Mouse (Mus musculus): Measurements from ENCODE around the gene Adamtsl4. TPM values are rescaled to one million over a fixed set of nuclear protein-coding genes. Genes with fewer than 3 reads are reported as not detected.
"Not testable (repeated sequence)": the region's sequence is repeated elsewhere in the genome, so short reads cannot be mapped to it uniquely, and the experiment has no call there.

The Adamtsl4 gene
- polyA plus RNA-seq, 1 experiment from 2014 or later, result 1.1 TPM

- no peak overlapping the region for H3K9ac ChIP-seq (replicated peaks; ENCODE audit: low read depth, low read length)
- H3K4me1 ChIP-seq (ENCODE audit: control insufficient read depth, insufficient read depth, low read length), result 0 out of 2 replicates have a peak, but pooled peaks cover 7% of the 10 kb centered on the region
- no peaks in the 10 kb centered on the region for H3K9me3 ChIP-seq (ENCODE audit: control insufficient read depth, low read length)
- H3K4me3 ChIP-seq (ENCODE audit: low read depth, low read length), result no peak overlapping the region
- peak; percentile 23; the same call in 1 of the 2 replicates for ATAC-seq (ENCODE audit: low read depth)
- H3K36me3 ChIP-seq (ENCODE audit: control insufficient read depth, insufficient read depth, low read length), result no peaks in the 10 kb centered on the region
- H3K4me2 ChIP-seq (ENCODE audit: low read depth, low read length), result no peak overlapping the region
- 10% methylated on average over 6 of the region's 6 CpGs for WGBS
- no peaks in the 10 kb centered on the region for H3K27me3 ChIP-seq (ENCODE audit: control insufficient read depth, insufficient read depth, low read length)
- peak overlapping the region; percentile 69 for H3K27ac ChIP-seq (ENCODE audit: low read depth, low read length)
Observed at GRCm38 (mm10) chr3:95674812-95675211, 12.9 kb downstream of the Adamtsl4 start.

GRCm38 (mm10) chr3:95674236-95674635 is 13.5 kb downstream of the Adamtsl4 start:
- Histone ChIP-seq H3K4me1 (ENCODE audit: control insufficient read depth, insufficient read depth, low read length) (0 out of 2 replicates have a peak, but pooled peaks cover 7% of the 10 kb centered on the region), H3K27me3 (ENCODE audit: control insufficient read depth, insufficient read depth, low read length) (no peaks in the 10 kb centered on the region), H3K27ac (ENCODE audit: low read depth, low read length) (peak overlapping the region; percentile 69), H3K9ac (replicated peaks; ENCODE audit: low read depth, low read length) (no peak overlapping the region), H3K4me3 (ENCODE audit: low read depth, low read length) (no peak overlapping the region), H3K4me2 (ENCODE audit: low read depth, low read length) (no peak overlapping the region), H3K36me3 (ENCODE audit: control insufficient read depth, insufficient read depth, low read length) (no peaks in the 10 kb centered on the region), H3K9me3 (ENCODE audit: control insufficient read depth, low read length) (no peaks in the 10 kb centered on the region)
- WGBS, result 36% methylated on average over 2 of the region's 2 CpGs
- no peak; the same call in 1 of the 2 replicates for ATAC-seq (ENCODE audit: low read depth)

- 29% methylated on average over 11 of the region's 11 CpGs for WGBS
- no peak overlapping the region for H3K4me3 ChIP-seq (ENCODE audit: low read depth, low read length)
- no peak; the same call in 1 of the 2 replicates for ATAC-seq (ENCODE audit: low read depth)
- H3K27me3 ChIP-seq (ENCODE audit: control insufficient read depth, insufficient read depth, low read length), result no peaks in the 10 kb centered on the region
- no peak overlapping the region for H3K9ac ChIP-seq (replicated peaks; ENCODE audit: low read depth, low read length)
- H3K4me2 ChIP-seq (ENCODE audit: low read depth, low read length), result no peak overlapping the region
- H3K4me1 ChIP-seq (ENCODE audit: control insufficient read depth, insufficient read depth, low read length), result 0 out of 2 replicates have a peak, but pooled peaks cover 7% of the 10 kb centered on the region
- H3K27ac ChIP-seq (ENCODE audit: low read depth, low read length), result peak overlapping the region; percentile 69; the same call in 1 of the 2 replicates
- H3K9me3 ChIP-seq (ENCODE audit: control insufficient read depth, low read length), result no peaks in the 10 kb centered on the region
- H3K36me3 ChIP-seq (ENCODE audit: control insufficient read depth, insufficient read depth, low read length), result no peaks in the 10 kb centered on the region
Observed at GRCm38 (mm10) chr3:95673707-95674211, 14.0 kb downstream of the Adamtsl4 start.

- no peaks in the 10 kb centered on the region for H3K9me3 ChIP-seq (ENCODE audit: control insufficient read depth, low read length)
- H3K9ac ChIP-seq (replicated peaks; ENCODE audit: low read depth, low read length), result no peak overlapping the region
- 63% methylated on average over 10 of the region's 10 CpGs for WGBS
Observed at GRCm38 (mm10) chr3:95672861-95673706, 14.6 kb downstream of the Adamtsl4 start.

GRCm38 (mm10) chr3:95672461-95672860 is 15.3 kb downstream of the Adamtsl4 start:
- H3K27ac ChIP-seq (ENCODE audit: low read depth, low read length), result no peak overlapping the region
- no peaks in the 10 kb centered on the region for H3K36me3 ChIP-seq (ENCODE audit: control insufficient read depth, insufficient read depth, low read length)
- H3K9ac ChIP-seq (replicated peaks; ENCODE audit: low read depth, low read length), result no peak overlapping the region
- 63% methylated on average over 3 of the region's 3 CpGs for WGBS
- no peak for ATAC-seq (ENCODE audit: low read depth)
- no peak overlapping the region for H3K4me3 ChIP-seq (ENCODE audit: low read depth, low read length)
- H3K9me3 ChIP-seq (ENCODE audit: control insufficient read depth, low read length), result no peaks in the 10 kb centered on the region
- no peaks in the 10 kb centered on the region for H3K27me3 ChIP-seq (ENCODE audit: control insufficient read depth, insufficient read depth, low read length)
- H3K4me2 ChIP-seq (ENCODE audit: low read depth, low read length), result no peak overlapping the region
- H3K4me1 ChIP-seq (ENCODE audit: control insufficient read depth, insufficient read depth, low read length), result peaks cover 13% of the 10 kb centered on the region

More at GRCm38 (mm10) chr3:95672861-95673706, 14.6 kb downstream of the Adamtsl4 start:
- Histone ChIP-seq H3K4me2 (ENCODE audit: low read depth, low read length) (no peak overlapping the region), H3K27ac (ENCODE audit: low read depth, low read length) (no peak overlapping the region), H3K4me3 (ENCODE audit: low read depth, low read length) (no peak overlapping the region), H3K4me1 (ENCODE audit: control insufficient read depth, insufficient read depth, low read length) (peaks cover 7% of the 10 kb centered on the region; the same call in 1 of the 2 replicates), H3K36me3 (ENCODE audit: control insufficient read depth, insufficient read depth, low read length) (no peaks in the 10 kb centered on the region), H3K27me3 (ENCODE audit: control insufficient read depth, insufficient read depth, low read length) (no peaks in the 10 kb centered on the region)
- ATAC-seq (ENCODE audit: low read depth), result no peak

GRCm38 (mm10) chr3:95671201-95671600 is 16.5 kb downstream of the Adamtsl4 start:
- H3K4me1 ChIP-seq (ENCODE audit: control insufficient read depth, insufficient read depth, low read length), result peaks cover 15% of the 10 kb centered on the region
- no peaks in the 10 kb centered on the region for H3K36me3 ChIP-seq (ENCODE audit: control insufficient read depth, insufficient read depth, low read length)
- H3K4me3 ChIP-seq (ENCODE audit: low read depth, low read length), result no peak overlapping the region
- H3K9ac ChIP-seq (replicated peaks; ENCODE audit: low read depth, low read length), result no peak overlapping the region
- no peaks in the 10 kb centered on the region for H3K9me3 ChIP-seq (ENCODE audit: control insufficient read depth, low read length)
- H3K27ac ChIP-seq (ENCODE audit: low read depth, low read length), result no peak overlapping the region
- no peak overlapping the region for H3K4me2 ChIP-seq (ENCODE audit: low read depth, low read length)
- ATAC-seq (ENCODE audit: low read depth), result no peak
- WGBS, result 92% methylated on average over 5 of the region's 5 CpGs
- no peaks in the 10 kb centered on the region for H3K27me3 ChIP-seq (ENCODE audit: control insufficient read depth, insufficient read depth, low read length)

- not testable (repeated sequence) for H3K9ac ChIP-seq (replicated peaks; ENCODE audit: low read depth, low read length); H3K4me2 ChIP-seq (ENCODE audit: low read depth, low read length); H3K27me3 ChIP-seq (ENCODE audit: control insufficient read depth, insufficient read depth, low read length); H3K27ac ChIP-seq (ENCODE audit: low read depth, low read length); ATAC-seq (ENCODE audit: low read depth); H3K4me3 ChIP-seq (ENCODE audit: low read depth, low read length); H3K9me3 ChIP-seq (ENCODE audit: control insufficient read depth, low read length); H3K36me3 ChIP-seq (ENCODE audit: control insufficient read depth, insufficient read depth, low read length)
- peaks cover 15% of the 10 kb centered on the region for H3K4me1 ChIP-seq (ENCODE audit: control insufficient read depth, insufficient read depth, low read length)
- WGBS, result 95% methylated on average over 3 of the region's 3 CpGs
Observed at GRCm38 (mm10) chr3:95670419-95670818, 17.3 kb downstream of the Adamtsl4 start.

GRCm38 (mm10) chr3:95669309-95669665 is 18.4 kb downstream of the Adamtsl4 start:
- no peak for ATAC-seq (ENCODE audit: low read depth)
- Histone ChIP-seq H3K9me3 (ENCODE audit: control insufficient read depth, low read length) (no peaks in the 10 kb centered on the region), H3K27me3 (ENCODE audit: control insufficient read depth, insufficient read depth, low read length) (no peaks in the 10 kb centered on the region), H3K4me1 (ENCODE audit: control insufficient read depth, insufficient read depth, low read length) (peaks cover 15% of the 10 kb centered on the region), H3K36me3 (ENCODE audit: control insufficient read depth, insufficient read depth, low read length) (0 out of 2 replicates have a peak, but pooled peaks cover 5% of the 10 kb centered on the region), H3K4me2 (ENCODE audit: low read depth, low read length) (no peak overlapping the region), H3K27ac (ENCODE audit: low read depth, low read length) (no peak overlapping the region), H3K4me3 (ENCODE audit: low read depth, low read length) (no peak overlapping the region), H3K9ac (replicated peaks; ENCODE audit: low read depth, low read length) (no peak overlapping the region)
- 96% methylated on average over 3 of the region's 3 CpGs for WGBS
